Mouse (Mus musculus) gastrocnemius, postnatal 10 days (tissue): ENCODE data around the gene March8. TPM values are rescaled to one million over a fixed set of nuclear protein-coding genes. Genes with fewer than 3 reads are reported as not detected.

ENCODE experiments used
- DNase-seq: peaks from one replicate; pipeline ENCODE4 v3.0.0; 2021; ENCODE audit warnings: mixed read lengths
- total RNA-seq, 2 experiments: library from RNA; stranded (reverse); gene quantifications; 2 replicates each; pipeline ENCODE4 v1.2.3; 2021

Gene March8
- total RNA-seq, 2 experiments from 2014 or later = 27.4 to 31.3 TPM

DNA sequence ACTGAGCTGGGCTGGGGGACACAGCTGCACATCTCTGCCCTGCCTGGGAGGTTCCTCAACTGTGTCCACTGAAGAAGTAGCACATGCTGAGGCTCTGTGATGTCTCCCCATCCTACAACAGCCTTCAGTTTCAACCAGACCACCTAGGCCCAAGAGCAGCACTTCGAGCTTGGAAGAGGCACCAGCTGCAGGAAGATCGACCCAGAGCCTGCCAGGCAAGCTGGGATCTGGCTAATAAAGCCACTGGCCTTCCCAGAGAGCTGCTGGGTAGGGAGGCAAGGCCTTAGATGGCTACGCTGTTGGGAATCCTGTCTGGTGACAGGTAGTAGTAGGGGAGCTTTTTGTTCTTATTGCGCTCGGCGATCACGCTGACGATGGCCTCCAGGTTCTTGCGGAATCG is 72.6 kb downstream of the March8 start:
- DNase-seq = no peak

DNA sequence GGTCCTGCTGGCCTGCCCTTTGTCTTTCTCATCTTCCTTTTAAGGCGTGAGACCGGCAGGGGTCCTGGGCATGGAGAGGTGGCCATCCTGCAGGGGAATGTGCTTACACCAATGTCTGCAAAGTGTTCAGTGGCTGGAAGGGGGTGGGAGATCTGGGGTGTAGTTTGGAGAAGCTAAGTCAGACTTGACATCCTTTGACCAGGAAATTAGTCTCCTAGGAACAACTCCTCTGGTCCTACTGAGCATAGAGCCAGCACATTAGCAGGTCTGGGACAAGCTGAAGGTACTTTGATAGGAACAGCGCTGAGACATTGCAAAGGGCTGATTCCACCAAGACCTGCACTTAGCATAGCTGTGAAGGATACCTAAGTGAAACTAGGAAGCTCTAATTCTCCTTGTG is 73.9 kb downstream of the March8 start:
- DNase-seq = no peak

DNA sequence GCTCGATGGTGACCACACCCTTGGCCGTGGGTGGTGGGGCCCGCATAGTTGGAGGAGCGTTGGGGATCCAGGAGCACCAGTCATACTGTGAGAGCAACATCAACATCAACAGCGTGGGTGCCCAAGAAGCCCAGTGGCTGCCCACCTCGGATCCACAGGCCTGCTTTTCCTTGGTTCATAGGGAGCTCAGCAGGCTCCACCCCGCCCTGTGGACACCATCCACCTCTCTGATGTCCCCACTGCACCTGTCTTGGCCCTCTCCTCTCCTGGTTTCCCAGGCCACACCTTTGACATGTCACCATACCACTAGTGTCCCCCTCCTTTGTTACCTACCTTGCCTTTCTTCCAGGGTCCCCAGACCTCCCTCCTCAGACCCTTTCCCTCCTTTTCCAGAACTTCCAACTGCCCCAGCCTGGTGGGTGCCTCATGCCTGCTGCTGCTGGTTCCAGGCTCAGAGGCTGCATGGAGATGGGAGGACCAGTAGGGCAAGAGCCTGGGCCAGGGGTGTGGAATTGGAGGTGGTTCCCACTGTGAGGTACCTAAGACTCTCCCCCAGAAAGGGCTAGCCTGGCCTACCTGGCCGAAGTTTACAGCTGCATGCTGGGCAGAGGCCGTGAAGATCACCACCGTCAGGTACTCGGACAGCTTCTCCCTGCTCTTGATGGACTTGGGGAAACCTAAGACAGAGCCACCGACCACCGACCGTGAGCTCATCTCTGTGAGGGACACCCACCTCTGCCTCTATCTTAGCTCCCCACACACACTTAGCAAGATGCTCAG is 74.9 kb downstream of the March8 start:
- DNase-seq = no peak

DNA sequence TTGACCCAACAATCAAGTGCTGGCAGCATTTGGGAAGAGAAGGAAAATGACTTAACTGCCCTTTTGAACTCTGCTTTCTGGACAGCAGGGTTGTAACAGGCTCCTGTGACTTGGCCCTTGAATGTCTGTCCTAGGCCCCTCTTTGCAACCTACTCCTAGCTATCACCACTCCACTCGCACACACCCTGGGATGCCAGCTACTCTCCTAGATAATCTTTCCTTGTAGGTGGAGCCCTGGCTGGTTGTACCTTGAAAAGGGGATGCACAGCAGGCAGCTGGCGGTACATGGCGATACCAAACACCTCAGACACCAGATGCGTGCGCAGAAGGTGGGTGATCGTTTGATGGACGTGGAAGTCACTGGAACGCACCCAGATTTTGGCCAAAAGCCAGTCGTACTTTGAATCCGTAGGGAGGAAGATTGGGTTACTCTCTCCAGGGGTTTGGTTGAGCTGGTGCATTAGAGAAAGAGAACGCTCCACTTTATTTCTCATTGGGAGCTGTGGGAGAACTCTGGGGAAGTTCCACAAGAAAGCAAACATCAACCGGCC is 77.4 kb downstream of the March8 start:
- no peak for DNase-seq

DNA sequence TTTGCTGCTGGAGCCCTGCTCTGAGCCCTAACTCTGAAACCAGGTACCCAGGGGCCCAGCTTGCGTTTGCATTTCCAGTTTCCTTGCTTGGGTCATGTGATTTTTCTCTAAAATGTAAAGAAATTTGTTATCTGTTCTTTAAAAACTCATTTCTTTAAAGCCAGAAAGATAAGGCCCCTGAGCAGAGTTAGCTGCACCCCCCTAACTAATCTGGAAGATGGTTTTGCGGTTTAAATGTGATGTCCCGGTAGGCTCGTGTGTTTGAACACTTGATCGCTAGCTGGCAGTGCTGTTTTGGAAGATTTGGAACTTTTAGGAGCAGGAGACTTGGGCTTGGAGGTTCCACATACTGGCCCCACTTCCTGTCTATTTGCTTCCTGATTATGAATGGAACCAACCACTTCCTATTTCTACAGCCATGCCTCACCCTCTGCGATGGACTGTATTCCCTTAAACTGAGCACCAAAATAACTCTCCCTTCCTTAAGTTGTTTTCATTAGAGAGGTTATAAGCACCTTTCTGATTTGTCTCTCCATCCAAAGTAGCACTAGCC is 78.3 kb downstream of the March8 start:
- DNase-seq = no peak

DNA sequence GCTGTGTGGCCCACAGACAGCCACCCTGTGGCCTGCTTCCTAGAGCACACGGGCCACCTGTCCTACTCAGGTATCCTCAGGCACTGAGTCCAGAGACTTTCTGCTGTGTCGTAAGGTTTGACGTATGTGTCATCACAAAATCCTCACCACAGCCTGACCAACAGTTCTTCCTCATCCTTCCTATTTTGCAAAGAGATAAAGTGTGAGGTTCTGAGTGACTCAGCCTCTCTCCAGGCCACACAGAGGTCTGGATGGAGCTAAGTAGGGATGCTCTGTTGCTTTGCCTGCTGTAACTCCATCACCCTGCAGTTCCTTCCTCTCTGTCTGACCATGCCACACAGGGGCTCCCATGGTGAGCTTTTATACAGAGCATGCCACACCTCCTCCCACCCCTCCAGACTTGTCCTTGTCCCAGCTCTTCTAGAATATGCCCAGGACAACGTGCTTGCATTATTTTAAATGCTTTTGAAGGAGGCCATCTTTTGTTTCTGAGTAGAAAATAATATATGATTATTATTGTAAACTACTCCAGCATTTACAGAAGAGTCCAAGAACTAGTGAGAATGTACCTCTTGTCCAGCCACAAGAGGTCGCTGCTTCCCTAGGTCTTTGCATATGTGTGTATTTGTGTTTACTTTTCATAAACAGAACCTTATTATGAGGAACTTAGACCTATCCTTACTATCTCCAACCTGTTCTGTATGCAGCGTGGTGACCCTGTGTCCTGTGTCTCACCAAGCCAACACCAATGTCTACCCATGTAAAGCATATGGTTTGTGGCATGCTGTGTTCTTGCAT is 79.9 kb downstream of the March8 start:
- DNase-seq = no peak

DNA sequence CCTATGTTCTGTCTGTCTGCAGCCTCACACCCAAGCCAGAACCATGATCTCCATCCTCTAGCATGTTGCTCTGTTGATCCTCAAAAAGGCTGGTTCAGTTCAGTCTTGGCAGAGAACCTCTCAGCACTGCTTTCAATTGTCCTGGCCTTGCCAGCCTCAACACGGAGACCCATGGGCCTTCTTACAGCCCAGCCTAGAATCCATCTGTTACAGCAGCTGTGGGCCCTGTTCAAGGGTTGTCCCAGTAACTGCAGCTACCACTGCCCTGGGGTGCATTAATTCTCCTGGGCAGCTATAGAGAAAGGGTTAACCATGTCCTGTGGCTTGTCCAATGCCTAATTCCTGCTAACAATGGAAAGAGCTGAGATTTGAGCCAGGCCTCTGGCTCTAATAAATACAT is 80.7 kb downstream of the March8 start:
- no peak for DNase-seq

DNA sequence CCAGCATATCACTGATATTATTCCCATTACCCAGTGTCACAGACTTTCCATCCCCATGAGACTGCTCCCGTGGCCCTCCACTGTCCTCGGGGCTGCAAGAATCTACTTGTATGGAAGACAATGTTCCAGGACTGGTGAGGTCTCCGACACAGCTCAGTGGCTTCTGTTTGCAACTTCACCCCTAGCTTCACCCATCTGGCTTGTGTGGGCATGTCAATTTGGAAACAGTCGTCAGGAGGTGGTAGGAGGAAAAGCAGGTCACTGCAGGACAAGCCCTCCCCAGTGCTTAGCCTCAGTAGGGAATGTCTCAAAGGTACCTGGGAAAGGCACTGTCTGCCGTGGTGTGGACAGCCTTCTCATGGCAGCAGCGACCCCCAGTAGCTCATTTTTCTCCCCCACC is 81.9 kb downstream of the March8 start:
- DNase-seq = no peak

DNA sequence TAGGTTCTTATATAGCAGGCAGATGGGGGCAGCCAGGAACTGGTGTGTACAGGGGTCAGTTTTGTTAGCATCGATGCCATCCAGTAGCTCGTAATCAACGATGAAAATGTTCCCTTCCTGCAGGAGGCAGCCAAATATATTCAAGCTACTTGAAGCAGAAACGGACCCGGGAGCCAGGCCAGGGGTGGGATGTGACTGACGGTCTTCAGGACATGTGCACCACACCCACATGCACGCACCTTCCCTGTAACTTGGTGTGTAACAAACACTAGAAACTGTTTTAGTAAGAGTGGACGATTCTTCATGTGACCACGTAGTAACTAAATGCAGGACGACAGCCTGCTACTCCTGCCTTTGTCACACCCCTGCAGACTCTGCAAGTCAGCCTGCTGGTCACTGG is 82.4 kb downstream of the March8 start:
- no peak for DNase-seq

DNA sequence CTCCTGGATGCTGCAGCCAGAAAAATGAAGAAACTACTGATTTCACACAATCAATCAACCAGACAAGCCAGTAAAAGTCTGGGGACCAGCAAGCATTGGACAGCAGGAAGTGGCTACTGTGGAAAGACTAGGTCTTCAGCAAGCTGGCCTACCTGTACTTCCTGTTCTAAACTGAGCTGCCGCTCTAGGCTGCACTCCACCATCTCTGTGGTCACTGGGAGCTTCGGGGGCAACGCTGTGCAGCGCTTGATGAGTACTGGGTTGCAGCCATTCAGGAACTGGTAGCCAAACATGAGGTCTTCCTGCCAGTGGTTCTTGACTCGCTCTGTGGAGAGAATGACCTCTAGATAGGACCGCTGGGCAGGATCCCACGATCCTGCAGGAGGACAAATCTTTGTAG is 85.2 kb downstream of the March8 start:
- DNase-seq = no peak

DNA sequence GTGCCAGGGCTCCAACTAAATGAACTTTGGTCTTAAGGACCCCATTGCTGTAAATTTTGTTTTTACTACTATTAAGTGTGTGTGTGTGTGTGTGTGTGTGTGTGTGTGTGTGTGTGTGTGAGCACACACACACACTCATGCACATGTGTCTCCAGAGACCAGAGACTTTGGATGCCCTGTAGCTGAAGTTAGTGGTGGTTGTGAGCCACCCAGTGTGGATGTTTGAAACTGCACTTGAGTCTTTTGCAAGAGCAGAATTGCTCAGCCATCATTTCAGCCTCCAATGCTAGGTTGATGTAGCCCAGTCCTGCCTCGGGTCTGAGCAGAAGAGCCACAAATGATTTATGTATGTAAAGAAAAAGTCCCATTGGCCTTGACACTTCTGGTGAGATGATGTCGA is 85.8 kb downstream of the March8 start:
- DNase-seq = no peak

DNA sequence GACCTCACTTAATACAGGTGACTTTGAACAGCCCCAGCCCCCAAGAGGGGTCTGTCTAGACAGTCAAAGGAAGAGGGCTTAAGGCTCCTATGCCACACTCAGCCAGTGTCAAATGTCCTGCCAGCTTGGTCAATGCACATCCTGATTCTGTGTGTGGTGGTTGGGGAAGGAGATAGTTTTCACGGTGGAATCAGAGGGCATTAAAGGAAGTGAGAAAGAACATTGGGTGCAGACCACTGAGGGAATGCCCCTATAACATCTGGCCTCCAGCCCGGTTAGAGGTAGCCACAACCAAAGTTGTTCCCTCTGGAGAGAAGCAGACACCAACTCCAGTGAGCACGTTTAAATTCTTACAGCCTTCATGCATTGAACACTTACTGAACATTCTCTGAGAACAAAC is 89.7 kb downstream of the March8 start:
- no peak for DNase-seq

DNA sequence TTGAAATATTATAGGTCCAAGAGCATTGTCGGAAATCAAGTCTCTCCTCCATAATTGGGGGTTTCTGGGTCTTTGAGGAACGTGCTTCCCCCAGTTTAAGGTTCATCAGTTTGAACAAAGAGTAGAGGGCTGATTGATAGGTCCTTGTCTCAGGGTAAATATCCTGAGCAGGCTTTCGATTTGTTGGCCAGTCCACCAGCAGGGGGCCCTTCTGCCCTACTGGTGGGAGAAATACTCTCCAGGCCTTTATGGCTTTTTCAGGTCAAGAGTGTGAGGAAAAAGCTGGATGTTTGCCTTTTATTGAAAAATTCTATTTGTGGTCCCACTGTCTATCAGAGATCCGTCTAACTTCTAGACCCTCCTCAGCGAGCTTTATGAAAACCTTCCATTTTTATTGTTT is 90.5 kb downstream of the March8 start:
- DNase-seq = no peak

DNA sequence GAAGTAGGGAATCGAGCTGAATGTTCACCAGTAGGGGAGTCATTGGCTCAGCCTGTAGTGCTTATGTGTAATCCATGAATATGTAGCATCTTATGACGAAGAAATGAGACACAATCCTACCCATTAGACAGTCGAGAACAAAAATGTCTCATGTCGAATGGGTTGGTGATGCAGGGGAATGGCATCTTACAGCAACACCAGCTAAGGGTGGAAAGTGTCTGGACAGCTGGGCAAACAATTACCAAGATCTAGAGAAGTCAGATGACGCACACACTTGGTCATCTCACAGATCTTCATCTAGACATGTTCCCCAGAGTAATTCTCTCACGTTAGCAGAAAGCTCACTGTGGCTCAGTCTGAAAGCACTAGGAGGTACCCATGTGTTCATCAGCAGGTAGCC is 101.0 kb downstream of the March8 start:
- DNase-seq = no peak

DNA sequence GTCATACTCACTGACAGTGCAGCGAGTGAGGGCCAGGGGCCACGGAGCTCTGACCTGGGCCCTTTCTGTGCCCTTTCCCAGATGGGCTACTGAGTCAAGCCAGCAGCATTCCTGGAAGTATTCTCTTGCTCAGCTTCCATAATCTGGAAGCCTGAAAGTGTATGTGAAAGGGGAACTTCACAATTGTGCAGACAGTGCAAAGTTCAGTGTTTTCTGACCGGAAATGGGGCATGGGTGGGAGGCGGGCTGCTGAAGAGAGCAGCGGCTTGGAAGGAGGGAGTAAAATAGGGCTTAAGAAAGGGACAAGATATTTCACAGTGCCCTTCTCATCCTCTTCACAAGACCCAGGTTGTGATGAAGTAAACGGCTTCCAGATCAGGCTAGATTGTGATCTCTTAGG is 101.7 kb downstream of the March8 start:
- DNase-seq = no peak

DNA sequence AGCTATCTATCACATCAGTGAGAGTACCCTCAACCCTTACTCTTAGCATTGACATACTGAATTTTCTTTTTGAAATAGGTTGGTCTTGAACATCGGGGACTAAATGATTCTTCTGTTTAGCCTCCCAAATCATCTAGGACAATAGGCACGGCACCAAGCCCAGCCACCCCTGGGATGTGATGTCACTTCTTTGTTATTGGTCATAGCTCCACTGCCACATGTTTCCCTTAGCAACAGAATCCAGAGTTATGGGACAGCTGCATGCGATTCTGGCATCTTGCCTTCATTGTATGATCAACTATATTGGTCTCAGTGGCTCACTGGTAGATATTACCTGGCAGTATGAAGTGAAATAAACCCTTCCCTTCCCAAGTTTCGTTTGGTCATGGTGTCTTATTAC is 102.6 kb downstream of the March8 start:
- no peak for DNase-seq

DNA sequence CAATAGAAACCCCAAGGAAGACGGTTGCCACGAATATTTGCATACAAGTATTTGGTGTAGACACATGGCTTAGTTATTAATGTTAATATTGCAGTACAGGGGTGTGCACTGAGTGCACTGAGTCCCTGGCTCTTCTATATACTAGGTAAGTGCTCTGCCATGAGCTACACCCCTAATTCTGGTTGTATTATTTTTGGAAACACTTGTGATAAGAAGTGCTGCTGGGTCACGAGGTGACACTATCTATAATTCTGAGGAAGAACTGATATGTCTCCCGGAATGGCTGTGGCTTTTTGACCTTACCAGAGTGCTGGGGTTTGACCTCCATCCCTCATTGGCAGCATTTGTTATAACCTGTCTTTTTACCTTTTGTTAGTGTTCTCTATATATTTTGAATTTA is 103.0 kb downstream of the March8 start:
- DNase-seq = no peak

DNA sequence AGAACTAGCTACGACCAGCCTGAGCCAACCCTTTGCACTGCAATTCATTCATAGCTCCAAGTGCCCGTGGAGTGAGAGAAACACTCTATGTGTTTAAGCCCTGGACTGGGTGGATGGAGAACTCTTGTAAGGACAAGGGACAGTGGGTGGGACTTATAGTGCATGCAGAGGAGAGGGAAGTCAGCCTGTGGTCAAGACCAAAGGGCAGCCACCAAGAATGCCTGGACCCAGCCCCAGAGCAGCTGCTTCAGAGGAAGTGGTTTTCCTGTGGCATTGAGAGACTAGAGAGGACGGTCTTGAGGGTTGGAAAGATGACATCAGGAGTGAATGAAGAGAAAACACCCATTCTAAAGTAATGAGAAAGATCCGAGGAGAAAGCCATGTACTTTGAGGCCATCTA is 118.0 kb downstream of the March8 start:
- no peak for DNase-seq

DNA sequence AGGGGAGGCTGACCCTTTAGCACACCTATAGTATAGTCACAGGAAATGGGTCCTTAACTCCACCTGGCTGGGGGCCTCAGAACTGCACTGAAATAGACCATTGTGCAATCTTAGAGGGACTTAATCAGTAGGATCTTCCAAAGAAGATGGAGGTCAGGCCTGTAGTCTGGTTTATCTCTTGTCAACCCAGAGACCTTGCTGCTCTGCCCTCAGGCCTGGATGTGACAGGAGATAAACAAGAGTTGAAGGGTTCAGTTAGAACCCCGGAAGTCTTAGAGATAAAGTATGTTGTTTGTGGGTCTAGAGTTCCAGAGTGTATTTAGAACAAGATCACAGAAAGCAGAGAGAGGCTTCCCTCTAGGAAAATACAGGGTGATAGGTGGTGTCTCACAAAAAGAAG is 118.7 kb downstream of the March8 start:
- DNase-seq = no peak

DNA sequence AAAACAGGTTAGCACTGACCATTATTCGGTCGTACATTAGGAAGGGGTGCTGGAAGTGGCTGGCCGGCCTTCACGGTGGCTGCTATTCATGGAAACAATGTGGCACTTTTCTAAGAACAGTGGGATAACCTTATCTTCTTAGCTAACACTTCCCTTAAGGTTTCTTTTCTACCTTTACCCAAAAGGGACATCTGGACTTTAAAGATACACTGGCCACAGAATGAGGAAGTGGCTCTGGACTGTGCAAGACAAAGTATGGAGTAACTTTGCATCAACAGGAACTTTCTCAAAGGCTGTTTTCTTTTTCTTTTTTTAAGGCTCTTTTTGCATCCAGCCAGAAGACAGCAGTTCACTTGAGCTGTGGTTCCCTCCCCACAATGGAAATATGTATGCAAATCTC is 120.9 kb downstream of the March8 start:
- DNase-seq = no peak
